Mouse (Mus musculus): ENCODE data around the gene Dnm2.

- TF ChIP-seq CTCF (IDR thresholded peaks at IDR 0.05; ENCODE audit: low read depth, low read length) (no peak), POLR2A (IDR thresholded peaks at IDR 0.05; ENCODE audit: borderline replicate concordance, low read depth, low read length) (no peak)
These were observed 73.0 kb downstream of the Dnm2 start for GRCm38 (mm10) chr9:21497664-21498063.
